Mouse (Mus musculus): ENCODE data around the gene Kcnk5.

Kcnk5 gene

DNA sequence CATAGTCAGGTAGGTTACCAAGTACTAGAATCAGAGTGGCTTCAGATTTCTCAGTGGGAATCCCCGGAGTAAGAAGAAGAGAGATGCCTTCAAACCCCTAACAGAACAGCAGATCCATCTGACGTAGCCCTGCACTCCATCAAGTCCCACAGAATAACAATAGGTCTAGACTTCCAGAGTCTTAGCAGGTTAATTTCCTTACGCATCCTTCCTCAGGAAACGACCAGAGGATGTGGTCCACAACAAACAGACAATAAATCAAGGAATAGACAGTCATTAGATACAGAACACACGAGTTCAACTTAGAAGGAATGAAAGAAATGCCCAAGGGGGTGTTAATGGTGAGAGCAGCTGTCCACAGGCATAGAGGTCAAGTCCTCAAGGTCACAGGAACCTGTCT lies 86.7 kb downstream of the Kcnk5 start:
- H3K27me3 ChIP-seq (ENCODE audit: insufficient read depth, low read length), result peaks cover 29% of the 10 kb centered on the region

DNA sequence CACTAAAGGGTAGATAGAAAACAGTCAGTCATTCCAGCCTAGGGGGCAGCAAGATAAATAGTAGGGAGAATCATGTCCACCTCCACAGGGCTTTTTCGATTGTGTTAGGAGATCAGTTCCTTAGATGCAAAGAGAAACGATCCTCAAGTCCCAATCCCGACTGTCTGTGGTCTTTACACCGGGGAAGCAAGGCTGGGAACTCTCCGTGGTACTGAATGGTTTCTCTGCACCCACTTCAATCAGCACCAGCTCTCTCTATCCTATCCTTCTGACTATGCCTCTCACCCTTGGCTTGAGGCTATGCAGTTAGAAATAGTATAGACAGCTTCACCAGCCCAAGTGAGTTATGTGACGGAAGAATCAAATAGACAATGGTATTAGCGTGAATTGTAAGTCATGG lies 88.1 kb downstream of the Kcnk5 start:
- TF ChIP-seq NANOG (IDR thresholded peaks at IDR 0.05; ENCODE audit: borderline replicate concordance, low read length) (no peak), POU5F1 (IDR thresholded peaks at IDR 0.05; ENCODE audit: borderline replicate concordance, low read length) (no peak), CTCF (conservative IDR thresholded peaks at IDR 0.05; ENCODE audit: low read length) (no peak)
- H3K4me1 ChIP-seq (replicated peaks; ENCODE audit: low read depth, low read length), result peaks cover 5% of the 10 kb centered on the region; the same call in 1 of the 2 replicates
- H3K4me3 ChIP-seq (replicated peaks; ENCODE audit: low read length), result no peak overlapping the region
- H3K27me3 ChIP-seq (ENCODE audit: insufficient read depth, low read length), result peaks cover 32% of the 10 kb centered on the region
- H3K9me3 ChIP-seq (ENCODE audit: low read length), result no peaks in the 10 kb centered on the region
- no peaks in the 10 kb centered on the region for H3K36me3 ChIP-seq (ENCODE audit: insufficient read depth, low read length)

More for the DNA sequence above, 86.7 kb downstream of the Kcnk5 start:
- Histone ChIP-seq H3K9me3 (ENCODE audit: low read length) (no peaks in the 10 kb centered on the region), H3K36me3 (ENCODE audit: insufficient read depth, low read length) (no peaks in the 10 kb centered on the region), H3K4me3 (replicated peaks; ENCODE audit: low read length) (no peak overlapping the region), H3K4me1 (replicated peaks; ENCODE audit: low read depth, low read length) (peaks cover 5% of the 10 kb centered on the region; the same call in 1 of the 2 replicates)
- TF ChIP-seq CTCF (conservative IDR thresholded peaks at IDR 0.05; ENCODE audit: low read length) (no peak), NANOG (IDR thresholded peaks at IDR 0.05; ENCODE audit: borderline replicate concordance, low read length) (no peak), POU5F1 (IDR thresholded peaks at IDR 0.05; ENCODE audit: borderline replicate concordance, low read length) (no peak)

Measured in E14TG2a.4 (cell line).